Mouse (Mus musculus) embryo, embryonic 10 days (tissue): ENCODE results near the gene Slc22a14.

ENCODE experiments used
- DNase-seq: peaks from one replicate; pipeline ENCODE4 v3.0.0-alpha.2; 2015; ENCODE audit warnings: low spot score

Slc22a14 gene

DNA sequence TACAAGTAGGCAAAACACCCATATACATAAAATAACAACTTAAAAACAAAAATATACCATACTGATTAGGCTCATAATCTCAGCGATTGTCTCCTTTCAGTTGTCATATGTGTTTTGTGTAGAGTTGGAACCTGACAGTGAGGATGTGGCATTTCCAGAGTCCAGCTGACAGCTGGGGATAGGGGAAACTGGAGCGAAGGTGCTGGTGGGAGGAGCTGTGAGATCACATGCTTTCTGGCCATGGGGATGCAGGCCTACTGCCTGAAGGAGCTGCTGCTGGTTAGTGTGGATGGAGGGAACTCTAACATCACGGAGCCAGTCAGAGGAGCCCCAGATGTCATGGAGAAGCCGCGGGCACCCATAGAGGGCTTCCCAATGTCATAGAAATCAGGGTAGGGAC is 159.6 kb downstream of the Slc22a14 start:
- no peak for DNase-seq

DNA sequence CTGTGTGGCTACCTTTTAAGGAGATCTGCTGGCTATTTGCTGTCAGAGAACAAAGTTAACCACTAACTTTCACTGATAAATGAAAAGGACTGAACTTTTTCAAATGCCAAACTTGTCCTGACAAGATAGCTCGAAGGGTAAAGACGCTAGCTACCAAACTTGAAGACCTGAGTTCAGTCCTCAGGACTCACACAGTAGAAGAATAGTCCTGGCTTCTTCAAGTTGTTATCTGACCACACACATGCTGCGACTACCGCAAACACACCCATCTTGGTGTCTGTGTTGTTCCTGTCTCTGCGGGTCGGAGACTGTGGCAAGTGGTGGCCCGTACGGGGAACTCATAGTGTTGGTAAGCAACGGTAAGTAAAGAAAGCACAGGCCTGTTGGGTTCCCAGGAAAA is 161.7 kb downstream of the Slc22a14 start:
- DNase-seq: no peak

DNA sequence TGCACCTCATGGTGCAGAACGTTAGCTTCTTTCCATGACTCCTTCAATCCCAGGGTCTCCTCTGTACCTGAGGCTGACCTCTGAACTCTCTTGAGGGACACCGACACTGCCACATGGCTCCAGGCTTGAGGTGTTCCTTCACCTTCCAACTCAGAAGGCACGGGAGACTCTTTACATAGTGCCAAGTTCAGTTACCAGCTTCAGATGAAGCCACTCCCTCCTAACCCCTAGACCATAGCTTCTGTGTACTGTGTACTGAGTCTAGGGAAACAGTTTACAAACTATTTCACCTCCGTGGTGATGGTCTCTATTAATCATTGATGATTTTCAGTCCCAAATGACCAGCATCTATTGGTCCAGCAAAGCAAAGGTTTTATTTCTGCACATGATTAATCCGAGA is 163.7 kb downstream of the Slc22a14 start:
- no peak for DNase-seq

DNA sequence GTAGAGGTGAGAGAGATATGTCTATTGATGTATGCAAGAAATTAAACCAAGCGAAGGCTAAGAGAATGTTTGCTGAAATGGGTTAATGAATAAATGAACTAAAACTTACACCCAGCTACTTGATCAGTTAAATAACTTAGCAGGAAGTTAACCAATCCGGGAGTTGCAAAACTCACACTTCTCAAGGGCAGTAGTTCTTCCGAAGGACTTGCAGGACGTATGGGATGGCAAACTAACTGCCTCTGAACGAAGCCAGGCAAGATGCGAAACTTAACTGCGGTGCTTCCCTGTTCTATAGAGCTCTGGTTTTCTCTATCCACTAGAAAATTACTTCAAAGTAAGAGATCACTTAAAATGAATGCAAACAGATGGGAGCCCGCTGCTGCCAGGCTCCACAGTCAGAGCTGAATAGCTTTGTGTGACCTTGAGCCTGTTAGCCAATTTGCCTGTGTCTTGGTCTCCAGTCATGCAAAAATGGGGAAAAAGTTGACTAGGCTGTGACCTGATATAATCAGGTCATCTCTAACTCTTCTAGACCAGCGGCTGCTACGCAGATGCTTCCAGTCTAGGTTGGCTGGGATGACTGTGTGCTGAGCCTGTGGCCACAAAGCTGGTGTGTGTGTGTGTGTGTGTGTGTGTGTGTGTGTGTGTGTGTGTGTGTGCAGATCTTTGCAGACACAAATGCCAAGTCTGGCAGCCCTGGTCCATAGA is 166.0 kb downstream of the Slc22a14 start:
- DNase-seq: no peak

DNA sequence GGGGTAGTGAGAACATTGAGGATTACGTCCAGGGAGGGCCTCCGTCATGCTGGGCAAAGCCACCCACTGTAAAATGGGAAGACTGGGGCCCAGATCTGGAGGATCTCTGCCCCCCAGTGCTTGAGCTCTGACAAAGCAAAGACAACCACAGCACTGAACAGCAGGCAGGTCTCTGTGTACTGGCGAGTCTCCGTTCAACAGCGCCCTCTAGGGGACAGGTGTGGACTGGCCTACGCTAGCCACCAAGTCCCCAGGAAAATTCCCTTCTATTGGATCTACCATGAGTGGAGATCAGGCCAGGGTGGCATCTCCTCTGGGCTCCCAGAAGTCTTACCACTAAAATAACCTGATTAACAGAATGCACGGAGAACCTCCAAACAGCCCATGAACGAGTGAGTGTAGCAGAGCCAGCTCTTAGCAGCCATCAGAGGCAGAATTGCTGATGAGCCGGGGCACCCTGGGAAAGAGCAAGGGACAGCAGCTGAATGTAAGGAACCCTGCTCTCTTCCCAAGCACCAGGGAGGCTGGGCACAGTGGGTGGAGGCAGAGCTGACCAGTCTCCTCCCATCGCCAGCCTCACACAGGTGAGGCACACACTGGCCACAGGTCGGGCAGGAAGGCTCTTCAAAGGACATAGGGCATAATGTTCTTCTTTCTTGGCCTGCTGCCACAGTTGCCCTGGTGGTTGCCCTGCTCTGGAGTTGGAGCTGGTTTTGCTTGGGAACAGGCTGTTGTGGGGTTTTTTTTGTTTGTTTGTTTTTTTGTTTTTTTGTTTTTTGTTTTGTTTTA is 173.0 kb downstream of the Slc22a14 start:
- peak; percentile 72 for DNase-seq

DNA sequence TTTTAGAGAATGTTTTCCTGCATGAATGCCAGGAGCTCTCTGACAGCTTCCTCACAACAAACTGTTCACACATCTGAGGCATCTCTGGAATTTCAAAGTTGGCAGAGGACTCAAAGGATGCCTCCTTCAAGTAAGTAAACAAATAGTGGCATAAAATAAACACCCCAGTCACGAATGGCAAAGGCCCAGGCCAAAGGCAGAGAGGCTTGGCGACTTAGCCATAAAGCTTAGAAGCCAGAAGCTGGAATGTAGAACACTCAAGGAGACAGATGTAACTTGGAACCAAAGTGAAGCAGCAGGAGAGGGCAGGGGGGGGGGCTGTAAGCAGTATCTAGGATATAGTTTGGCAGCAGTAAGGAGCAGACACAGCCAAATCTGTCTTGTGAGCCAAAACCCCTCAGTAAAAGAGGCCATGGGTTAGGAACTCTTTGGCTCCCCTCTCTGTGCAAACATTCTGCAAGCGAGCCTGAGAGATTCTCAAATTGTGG is 184.1 kb downstream of the Slc22a14 start:
- no peak for DNase-seq

DNA sequence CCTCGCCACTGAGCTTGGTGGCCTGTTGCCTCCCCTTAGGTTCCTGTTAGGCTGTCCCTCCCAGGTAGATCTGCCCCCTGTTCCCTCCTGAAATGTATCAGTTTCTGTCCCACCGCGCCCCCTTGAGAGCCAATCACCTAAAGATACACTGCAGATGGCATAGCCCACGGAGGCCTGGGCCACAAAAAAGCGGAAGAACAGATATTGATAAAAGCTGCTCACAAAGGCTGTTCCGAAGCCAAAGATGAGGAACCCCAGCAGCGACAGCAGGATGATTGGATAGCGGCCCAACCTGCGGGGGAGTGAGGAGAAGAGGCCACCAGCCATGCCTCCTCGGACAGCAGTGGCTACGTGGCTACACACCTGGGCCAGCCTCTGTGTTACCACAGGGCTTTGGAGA is 186.1 kb downstream of the Slc22a14 start:
- no peak for DNase-seq

DNA sequence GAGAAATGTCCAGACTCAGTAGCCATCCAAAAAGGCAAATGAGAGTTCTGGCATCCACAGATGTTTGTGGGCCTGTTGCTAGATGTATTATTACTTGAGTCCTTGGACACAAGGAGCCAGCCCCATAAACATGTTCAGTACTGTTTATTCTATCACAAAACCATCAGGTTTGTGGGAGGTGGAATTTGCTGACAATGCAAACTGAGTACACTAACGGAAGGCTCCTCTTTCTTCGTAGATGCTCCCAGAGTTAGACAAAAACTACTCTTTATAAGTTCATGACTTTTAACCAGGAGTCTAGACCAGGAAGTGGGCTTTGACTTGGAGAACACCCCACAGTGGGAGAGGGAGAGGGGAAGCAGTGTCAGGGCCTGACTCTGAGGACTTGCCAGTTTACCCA is 197.7 kb downstream of the Slc22a14 start:
- no peak for DNase-seq

DNA sequence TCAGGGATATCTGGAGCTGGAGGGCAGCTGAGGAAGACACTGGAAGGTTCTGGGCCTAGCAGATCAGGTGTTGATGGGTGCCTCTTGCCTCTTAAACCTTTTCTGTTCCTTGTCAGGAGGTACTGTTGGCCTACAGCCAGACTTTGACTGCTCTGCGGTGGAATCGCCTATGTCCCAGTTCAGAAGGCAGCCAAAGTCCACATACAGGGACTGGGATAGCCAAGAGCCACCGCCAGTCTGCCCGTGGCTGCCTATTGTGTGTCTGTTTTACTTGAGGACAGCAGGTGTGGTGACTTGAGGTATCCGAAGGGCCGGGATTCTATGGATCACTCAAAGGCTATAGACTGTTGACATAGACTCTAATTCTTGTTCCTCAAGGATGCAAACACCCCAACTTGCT is 199.8 kb downstream of the Slc22a14 start:
- DNase-seq: no peak

DNA sequence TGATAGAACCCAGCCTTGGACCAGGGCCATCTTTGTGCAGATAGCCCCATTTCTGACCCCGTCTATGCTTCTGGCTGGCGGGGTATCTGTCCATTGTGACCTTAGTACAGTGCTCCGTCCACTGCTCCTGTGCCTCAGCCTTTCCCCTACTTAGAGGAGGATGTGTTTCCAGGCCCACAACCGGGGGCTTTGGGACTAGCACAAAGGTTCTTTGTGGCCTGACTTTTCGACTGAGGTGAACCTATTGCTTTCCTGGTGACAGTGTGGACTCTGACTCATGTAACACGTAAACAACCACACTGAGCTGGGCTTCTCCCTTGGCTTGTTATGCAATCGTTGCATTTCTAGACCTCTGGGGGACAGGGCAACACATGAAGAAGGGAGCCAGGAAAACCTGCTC is 200.6 kb downstream of the Slc22a14 start:
- DNase-seq: no peak

DNA sequence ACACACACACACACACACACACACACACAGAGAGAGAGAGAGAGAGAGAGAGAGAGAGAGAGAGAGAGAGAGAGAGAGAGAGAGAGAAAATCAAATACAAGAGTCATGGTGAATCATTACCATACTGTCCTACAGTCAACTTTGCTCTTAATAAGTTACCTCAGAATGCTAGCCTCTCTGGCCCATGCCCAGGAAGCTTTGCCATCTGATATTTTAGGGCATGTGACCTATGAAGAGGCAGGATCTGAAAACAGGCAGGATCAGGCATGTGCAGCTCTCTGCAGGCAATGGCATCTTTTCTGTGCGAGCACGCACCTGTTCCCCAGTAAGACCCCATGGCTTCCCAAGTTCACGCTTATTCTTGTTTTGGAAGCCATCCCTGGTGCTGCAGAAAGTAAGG is 204.7 kb downstream of the Slc22a14 start:
- DNase-seq: no peak

DNA sequence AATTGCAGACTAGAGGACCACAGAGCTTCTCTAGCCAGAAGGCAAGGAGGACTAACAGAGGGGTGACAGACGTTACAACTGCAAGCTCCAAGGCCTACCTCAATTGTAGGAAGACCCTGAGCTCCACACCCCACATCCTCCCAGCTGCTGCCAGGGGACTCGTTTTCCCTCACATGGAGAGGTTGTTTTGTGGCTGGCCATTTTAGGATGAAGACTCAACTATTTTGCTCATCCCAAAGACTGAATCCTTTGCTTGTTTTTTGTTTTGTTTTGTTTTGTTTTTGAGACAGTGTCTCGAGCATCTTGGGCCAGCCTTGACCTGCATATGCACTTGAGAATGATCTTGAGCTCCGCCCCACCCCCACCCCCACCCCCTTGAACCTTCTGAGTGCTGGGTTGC is 206.5 kb downstream of the Slc22a14 start, which contains the start of gene Gm47289:
Gm47289 (plus strand) TSS at position 301 of the 400 bp plus-strand sequence.
- no peak for DNase-seq

DNA sequence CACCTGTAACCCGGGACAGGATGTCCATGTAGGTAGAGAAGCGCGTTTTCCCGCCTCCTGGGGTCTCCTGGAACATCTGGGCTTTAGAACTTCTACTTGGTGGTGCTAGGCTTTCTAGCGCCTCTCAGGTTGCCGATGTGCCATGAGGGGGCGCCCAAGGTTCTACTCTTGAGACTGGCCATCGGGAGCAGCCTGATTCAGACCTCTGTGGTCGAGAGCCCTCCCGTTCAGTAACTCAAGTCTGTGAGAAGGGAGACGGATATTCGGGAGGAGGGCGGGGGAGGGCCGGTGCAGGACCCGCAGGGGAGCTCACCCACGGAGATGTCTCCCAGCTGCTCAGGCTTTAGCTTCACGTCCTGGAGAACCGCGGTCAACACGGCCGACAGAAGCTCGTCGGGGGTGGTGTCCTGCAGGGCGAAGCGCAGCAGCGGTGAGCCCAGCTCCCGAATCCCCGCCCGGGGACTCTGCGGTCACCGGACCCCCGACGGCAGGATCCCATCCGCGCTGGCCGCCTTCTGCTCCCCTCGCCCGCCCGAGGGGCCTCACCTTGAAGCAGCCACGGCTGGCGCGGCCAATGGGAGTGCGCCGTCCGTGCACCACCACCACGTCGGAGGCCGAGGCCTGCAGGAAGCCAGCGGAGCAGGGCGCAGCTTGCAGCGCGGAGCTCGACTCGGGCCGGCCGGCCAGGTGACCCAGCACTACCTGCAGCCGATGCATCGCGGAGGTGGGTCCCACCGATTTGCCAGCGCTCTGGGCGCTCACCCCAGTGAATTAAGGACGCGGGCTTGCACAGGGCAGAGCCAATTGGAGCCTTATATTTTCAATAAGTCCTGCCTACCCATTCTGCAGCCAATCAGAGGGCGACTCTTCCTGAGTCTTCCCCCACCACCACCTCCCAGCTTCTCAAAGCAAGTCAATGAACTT is 208.8 kb downstream of the Slc22a14 start, which contains the start of gene Acaa1b:
Acaa1b (minus strand) TSS at position 816 of the 924 bp plus-strand sequence.
- peak; percentile 90 for DNase-seq

DNA sequence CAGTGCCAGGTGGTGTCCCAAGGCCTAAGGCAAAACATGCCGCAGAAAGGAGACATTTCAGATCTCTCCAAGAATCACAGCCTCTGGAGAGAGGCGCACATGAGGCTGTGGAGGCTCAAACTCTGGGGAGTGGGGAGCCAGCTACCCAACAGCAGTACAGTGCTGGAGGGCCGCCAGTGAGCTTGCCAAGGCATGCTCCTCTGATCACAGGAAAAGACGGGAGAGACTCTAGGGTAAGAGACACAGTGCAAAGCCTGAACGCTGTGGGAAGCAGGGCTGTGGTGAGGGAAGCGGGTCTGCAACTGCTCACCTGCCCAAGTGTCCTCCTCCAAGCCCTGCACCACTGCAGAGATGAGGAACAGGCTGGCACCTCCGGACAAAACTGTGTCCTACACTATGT is 209.5 kb downstream of the Slc22a14 start:
- DNase-seq: no peak

DNA sequence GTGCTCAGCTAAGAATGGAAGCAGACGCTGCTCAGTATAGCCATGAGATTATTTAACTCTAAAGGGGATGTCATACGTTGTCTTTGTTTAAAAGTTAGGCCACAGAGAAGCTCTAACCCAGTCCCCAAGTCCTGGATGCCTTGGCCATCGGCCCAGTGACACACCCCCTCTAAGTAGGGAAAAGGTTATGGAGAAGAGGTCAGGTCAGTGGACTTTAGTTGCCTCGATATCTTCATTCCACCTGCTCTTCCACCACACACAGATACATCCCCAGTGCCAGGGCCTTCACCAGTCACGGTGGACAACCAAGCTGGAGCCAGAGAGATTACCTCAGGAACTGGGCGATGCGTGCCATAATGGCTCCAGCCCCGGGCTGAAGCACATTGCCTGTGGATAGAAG is 209.9 kb downstream of the Slc22a14 start:
- no peak for DNase-seq

DNA sequence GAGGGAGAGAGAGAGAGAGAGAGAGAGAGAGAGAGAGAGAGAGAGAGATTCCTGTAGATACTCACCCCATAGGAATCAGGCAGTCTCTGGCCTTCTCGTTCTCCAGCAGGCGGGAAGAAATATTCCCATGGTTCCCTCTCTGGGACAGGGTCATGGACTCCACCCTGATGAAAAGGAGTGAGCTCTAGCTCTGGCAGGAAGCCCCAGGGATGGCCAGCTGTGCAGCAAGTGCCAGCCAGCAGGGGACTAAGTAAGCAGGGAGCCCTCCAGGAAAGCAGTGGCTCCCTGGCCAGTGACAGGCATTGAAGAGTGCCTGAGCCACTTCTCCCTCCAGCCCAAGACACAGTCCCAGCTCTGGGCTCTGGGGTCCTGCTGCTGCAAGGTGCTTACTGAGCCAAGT is 213.6 kb downstream of the Slc22a14 start:
- no peak for DNase-seq

DNA sequence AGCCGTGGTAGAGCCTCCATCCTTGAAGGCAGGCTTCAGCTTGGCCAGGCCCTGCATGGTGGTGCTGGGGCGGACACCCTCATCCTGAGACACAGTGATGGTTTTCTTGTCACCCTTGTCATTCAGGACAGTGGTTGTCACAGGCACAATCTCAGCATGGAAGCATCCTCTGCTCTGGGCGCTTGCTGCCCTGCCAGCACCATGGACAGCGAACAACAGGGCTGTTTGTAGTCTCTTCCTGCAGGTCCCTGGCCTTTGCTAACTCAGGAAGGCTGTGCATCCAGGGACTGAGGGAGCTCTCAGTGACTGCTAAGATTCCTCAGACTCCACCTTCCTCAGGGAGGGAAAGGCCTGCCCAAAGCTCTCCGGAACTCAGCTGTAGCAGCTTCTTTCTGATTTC is 215.8 kb downstream of the Slc22a14 start:
- DNase-seq: peak; percentile 85

DNA sequence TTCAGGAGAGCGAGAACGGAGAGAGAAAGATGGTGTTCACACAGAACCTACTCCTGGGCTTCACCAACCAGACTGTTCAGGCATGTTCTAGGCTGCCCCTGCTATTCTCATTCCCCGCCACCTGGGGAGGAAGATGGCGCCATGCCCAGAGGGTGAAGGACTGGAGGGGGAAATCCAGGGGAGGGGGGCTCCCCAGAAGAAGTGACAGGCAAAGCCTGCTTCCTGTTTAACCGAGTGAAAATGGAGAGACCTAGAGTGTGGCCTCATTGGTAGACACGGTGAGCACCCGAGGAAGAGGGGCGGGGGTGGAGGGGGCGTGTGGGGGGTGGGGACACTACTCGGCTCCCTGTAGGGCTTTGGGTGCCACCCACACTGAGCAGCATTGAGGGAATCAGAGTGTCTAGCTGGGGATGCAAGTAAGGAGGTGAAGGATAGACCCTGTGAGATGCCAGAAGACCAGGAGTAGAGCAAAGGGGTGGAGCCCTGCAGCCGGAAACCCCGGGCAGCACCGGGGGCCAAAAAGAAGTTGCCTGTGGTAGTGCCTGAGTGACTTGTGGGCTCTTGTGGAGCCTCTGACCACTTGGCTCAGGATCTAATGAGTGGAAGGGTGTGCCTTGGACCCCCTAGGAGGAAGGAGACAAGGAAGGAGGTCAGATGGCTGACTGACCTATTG is 219.1 kb downstream of the Slc22a14 start:
- no peak for DNase-seq

DNA sequence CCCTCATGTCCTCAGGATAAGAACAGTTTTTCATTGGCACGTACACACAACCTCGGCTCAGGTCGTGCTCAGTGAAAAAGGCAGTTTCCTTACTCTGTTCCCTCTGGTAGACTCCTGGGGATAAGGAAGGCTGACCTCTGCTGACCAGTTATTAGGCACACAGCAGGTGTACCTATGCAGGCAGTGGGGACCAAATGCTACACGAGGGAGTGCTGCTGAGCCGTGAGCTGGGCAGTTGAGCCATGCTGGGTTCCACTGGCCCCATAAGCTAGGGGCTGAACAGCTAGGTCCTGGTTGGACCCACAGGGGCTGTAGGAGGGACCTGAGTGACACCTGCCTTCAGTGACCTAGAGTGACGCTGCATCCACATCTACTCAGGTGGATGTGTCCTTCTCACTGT is 219.7 kb downstream of the Slc22a14 start:
- DNase-seq: no peak

DNA sequence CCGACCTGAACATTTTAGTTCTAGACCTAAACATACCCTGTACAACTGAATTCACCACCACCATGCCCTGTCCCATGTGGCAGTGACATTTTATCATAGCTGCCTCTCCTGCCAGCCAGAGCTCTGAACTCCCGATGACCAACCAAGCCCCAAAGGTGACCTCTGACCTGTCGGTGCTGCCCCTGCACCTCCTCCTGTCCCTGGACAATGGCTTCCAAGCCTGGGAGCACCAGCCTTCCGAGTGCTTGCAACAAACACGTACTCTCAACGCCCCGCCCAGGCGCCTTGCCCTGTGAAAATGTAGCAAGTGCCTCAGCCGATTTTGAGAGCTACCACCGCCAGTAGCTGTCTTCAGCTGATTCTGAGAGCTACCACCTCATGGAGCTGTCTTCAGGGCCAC is 220.2 kb downstream of the Slc22a14 start:
- DNase-seq: no peak

DNA sequence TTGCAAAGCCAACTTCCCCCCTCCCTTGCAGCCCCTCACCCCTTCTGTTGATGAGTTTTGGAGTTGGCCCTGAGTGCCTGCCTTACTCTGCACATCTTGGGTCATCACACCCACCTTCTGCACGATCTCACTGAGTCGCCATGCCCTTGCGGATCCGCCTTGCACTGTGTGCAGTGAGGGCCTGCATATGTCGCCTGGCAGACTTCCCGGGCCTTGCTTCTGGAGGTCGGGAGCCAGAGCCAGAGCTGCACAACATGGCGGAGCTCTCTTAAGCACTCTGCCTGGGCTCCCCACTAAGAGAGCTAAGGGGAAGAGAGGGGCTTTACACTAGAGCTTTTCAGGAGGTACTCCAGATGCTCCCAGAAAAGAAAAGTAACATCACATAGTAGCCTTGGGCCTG is 220.7 kb downstream of the Slc22a14 start:
- no peak for DNase-seq

DNA sequence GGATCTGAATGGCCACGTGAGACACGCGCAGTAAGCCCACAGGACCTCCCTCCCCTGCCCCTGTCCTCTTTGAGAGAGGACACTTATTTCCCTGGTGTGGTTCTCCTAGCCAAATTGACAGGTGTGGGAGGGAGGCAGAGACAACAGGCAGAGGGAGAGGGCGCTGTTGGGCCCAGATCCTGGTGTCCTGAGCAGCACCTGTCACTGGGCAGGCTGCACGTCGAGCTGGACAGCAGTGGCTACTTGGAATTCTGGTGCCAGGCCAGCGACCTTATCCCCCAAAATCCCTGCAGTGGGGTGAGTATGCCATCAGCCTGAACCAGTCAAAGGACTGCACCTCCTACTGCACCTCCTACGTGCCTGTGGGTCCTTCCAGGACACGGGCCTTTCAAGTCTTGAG is 222.0 kb downstream of the Slc22a14 start:
- no peak for DNase-seq
